Mouse (Mus musculus): Measurements from ENCODE around the gene Cdc42bpb. TPM values are rescaled to one million over a fixed set of nuclear protein-coding genes. Genes with fewer than 3 reads are reported as not detected.
A peak's percentile ranks its signal among the peaks of the same experiment; 100 is the strongest.

Gene Cdc42bpb
- total and polyA plus RNA-seq, 3 experiments = 55.3 to 105 (median 58.5) TPM

DNA sequence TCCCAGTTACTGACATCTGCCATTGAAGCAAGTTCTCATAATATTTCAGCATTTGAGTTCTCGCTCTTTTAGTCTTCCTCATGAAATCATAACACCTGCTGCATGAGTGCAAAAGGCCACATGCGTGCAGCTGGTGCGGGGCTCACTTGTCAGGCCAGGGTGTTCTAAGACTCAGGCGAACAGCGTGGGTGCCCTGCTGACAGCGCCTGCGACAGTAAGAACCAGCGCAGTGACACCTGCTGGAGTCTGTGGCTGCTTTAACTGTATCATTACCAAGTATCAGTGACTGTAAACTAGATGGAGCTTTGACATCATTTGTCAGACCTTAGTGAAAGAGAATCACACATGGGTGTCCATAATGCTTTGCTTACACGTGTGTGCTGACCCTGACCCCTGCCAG is 126.3 kb downstream of the Cdc42bpb start:
- TF ChIP-seq CTCF (IDR thresholded peaks at IDR 0.05) = 0 out of 2 replicates have a peak, but pooled peaks have one; percentile 13
- no peak for TF ChIP-seq POLR2A (IDR thresholded peaks at IDR 0.05; ENCODE audit: insufficient read depth, low read depth, low read length)
- no peaks in the 10 kb centered on the region for H3K4me1 ChIP-seq (ENCODE audit: control insufficient read depth, insufficient read depth, low read length)
- no peak overlapping the region for H3K27ac ChIP-seq
- H3K27me3 ChIP-seq (ENCODE audit: control insufficient read depth, insufficient read depth, low read length) = no peaks in the 10 kb centered on the region
- no peaks in the 10 kb centered on the region for H3K79me2 ChIP-seq (replicated peaks; ENCODE audit: control insufficient read depth, insufficient read depth, low read length)
- no peak for DNase-seq
- no peak overlapping the region for H3K4me3 ChIP-seq
- intact Hi-C loops (cut with DNase I) = no loop called here
- no peaks in the 10 kb centered on the region for H3K36me3 ChIP-seq (ENCODE audit: control insufficient read depth, insufficient read depth, low read length)
- no peak overlapping the region for H3K9ac ChIP-seq (ENCODE audit: low read depth, low read length)
- whole genome bisulfite sequencing = 73% methylated on average over 9 of the region's 9 CpGs

DNA sequence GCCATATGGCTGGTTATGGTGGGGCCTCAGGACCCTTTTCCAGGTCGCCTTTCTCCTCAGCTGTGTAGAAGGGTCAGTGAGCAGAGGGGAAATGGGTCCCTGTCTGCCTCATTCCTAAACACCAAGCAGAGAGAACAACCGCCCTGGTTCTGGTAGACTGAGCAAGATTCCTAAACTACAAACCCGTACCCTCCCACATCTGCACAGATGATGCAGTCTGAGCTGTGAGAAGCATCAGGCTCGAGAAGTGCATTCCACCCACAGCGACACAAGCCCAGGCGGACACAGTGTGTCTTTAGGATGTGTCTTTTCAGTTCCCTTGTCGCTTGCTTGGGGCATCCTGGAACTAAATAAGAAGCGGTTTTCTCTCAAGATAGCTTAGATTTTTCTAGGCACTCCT is 127.4 kb downstream of the Cdc42bpb start:
- no peak overlapping the region for H3K4me3 ChIP-seq
- no peak for TF ChIP-seq EP300 (IDR thresholded peaks at IDR 0.05; ENCODE audit: insufficient read depth, low read depth, low read length)
- TF ChIP-seq POLR2A (IDR thresholded peaks at IDR 0.05; ENCODE audit: insufficient read depth, low read depth, low read length) = no peak
- H3K27ac ChIP-seq = no peak overlapping the region
- intact Hi-C loops (cut with DNase I) = no loop called here
- H3K36me3 ChIP-seq (ENCODE audit: control insufficient read depth, insufficient read depth, low read length) = no peaks in the 10 kb centered on the region
- no peaks in the 10 kb centered on the region for H3K27me3 ChIP-seq (ENCODE audit: control insufficient read depth, insufficient read depth, low read length)
- no peaks in the 10 kb centered on the region for H3K4me1 ChIP-seq (ENCODE audit: control insufficient read depth, insufficient read depth, low read length)
- no peak for DNase-seq
- H3K9ac ChIP-seq (ENCODE audit: low read depth, low read length) = no peak overlapping the region
- H3K79me2 ChIP-seq (replicated peaks; ENCODE audit: control insufficient read depth, insufficient read depth, low read length) = no peaks in the 10 kb centered on the region
- WGBS = 88% methylated on average over 8 of the region's 8 CpGs

DNA sequence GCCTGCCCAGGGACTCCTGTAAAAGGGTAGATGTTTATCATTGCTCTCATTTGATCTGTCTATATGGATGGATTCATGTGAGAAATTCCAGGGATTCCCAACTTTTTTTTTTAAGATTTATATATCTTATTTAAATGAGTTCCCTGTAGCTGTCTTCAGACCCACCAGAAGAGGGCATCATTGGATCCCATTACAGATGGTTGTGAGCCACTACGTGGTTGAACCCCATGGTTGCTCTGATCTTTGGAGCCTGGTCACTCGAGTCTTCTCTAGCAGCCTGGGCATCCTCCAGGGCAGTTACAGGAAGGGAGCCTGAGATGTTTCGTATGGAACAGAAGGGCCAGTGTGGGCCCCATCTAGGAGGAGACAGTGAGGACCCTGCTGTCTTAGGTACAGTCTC is 128.4 kb downstream of the Cdc42bpb start:
- H3K4me3 ChIP-seq = no peak overlapping the region
- H3K4me1 ChIP-seq (ENCODE audit: control insufficient read depth, insufficient read depth, low read length) = no peaks in the 10 kb centered on the region
- no peak for DNase-seq
- no peak overlapping the region for H3K27ac ChIP-seq
- WGBS = 60% methylated on average over 3 of the region's 3 CpGs
- intact Hi-C loops (cut with DNase I) = no loop called here
- TF ChIP-seq POLR2A (IDR thresholded peaks at IDR 0.05; ENCODE audit: insufficient read depth, low read depth, low read length) (no peak), EP300 (IDR thresholded peaks at IDR 0.05; ENCODE audit: insufficient read depth, low read depth, low read length) (no peak), CTCF (IDR thresholded peaks at IDR 0.05) (peak; percentile 32; the same call in 1 of the 2 replicates)
- H3K79me2 ChIP-seq (replicated peaks; ENCODE audit: control insufficient read depth, insufficient read depth, low read length) = no peaks in the 10 kb centered on the region
- no peak overlapping the region for H3K9ac ChIP-seq (ENCODE audit: low read depth, low read length)
- H3K36me3 ChIP-seq (ENCODE audit: control insufficient read depth, insufficient read depth, low read length) = no peaks in the 10 kb centered on the region
- no peaks in the 10 kb centered on the region for H3K27me3 ChIP-seq (ENCODE audit: control insufficient read depth, insufficient read depth, low read length)

DNA sequence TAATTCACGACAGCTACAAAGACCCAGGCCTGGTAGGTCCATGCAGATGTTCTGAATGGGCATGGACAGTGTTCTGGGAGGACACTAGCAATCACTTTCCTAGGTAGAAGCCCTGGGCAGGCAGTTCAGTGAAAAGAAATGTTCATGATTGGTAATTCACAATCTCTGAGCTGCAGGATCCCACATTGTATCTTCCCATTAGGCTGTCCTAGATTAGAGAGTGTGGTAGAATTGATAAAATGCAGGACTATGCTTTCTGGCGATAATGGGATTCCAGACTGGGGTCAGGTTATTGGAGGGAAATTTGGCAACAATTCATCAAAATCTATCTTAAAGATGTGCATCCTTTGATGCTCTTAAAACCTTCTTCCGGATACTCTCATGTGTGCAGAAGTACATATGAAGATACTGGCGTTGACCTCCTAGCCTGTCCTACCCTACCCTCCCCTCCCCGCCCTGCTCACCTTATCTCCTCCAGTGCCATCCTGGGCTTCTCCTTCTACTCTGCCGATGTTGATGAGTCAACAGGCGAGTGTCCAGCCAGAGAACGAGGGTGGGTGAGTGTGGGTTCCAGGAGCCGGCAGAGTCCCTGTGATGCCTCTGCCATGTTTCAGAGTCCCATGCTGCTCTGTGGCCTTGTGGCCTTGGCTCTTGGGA is 130.6 kb downstream of the Cdc42bpb start:
- TF ChIP-seq POLR2A (IDR thresholded peaks at IDR 0.05; ENCODE audit: insufficient read depth, low read depth, low read length) (no peak), EP300 (IDR thresholded peaks at IDR 0.05; ENCODE audit: insufficient read depth, low read depth, low read length) (no peak), CTCF (IDR thresholded peaks at IDR 0.05) (no peak)
- H3K27me3 ChIP-seq (ENCODE audit: control insufficient read depth, insufficient read depth, low read length) = no peaks in the 10 kb centered on the region
- H3K4me1 ChIP-seq (ENCODE audit: control insufficient read depth, insufficient read depth, low read length) = no peaks in the 10 kb centered on the region
- H3K27ac ChIP-seq = no peak overlapping the region
- no peak for DNase-seq
- H3K4me3 ChIP-seq = no peak overlapping the region
- H3K36me3 ChIP-seq (ENCODE audit: control insufficient read depth, insufficient read depth, low read length) = no peaks in the 10 kb centered on the region
- no peaks in the 10 kb centered on the region for H3K79me2 ChIP-seq (replicated peaks; ENCODE audit: control insufficient read depth, insufficient read depth, low read length)
- WGBS = 81% methylated on average over 9 of the region's 9 CpGs
- H3K9ac ChIP-seq (ENCODE audit: low read depth, low read length) = no peak overlapping the region
- intact Hi-C loops (cut with DNase I) = no loop called here

DNA sequence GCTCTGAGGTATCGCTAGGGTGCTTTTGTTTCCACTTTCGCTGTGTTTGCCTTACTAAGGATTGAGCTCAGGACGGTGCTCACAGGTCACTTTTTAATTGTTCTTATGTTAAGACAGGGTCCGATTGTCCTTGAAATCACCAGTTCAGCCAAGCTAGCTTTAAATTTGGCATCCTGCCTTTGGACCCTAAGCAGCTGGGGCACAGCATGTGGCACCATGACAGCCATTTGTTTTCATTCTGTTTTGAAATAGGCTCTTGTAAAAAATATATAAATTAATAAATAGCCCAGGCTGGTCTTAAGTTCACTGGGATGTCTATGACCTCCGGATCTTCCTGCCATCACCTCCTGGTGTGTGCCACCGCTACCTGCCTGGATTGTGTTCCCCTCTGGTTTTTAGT is 132.4 kb downstream of the Cdc42bpb start:
- DNase-seq = no peak
- H3K4me3 ChIP-seq = no peak overlapping the region
- H3K4me1 ChIP-seq (ENCODE audit: control insufficient read depth, insufficient read depth, low read length) = no peaks in the 10 kb centered on the region
- intact Hi-C loops (cut with DNase I) = no loop called here
- no peaks in the 10 kb centered on the region for H3K27me3 ChIP-seq (ENCODE audit: control insufficient read depth, insufficient read depth, low read length)
- H3K36me3 ChIP-seq (ENCODE audit: control insufficient read depth, insufficient read depth, low read length) = no peaks in the 10 kb centered on the region
- no peak overlapping the region for H3K9ac ChIP-seq (ENCODE audit: low read depth, low read length)
- no peaks in the 10 kb centered on the region for H3K79me2 ChIP-seq (replicated peaks; ENCODE audit: control insufficient read depth, insufficient read depth, low read length)
- no peak for TF ChIP-seq POLR2A (IDR thresholded peaks at IDR 0.05; ENCODE audit: insufficient read depth, low read depth, low read length)
- no peak for TF ChIP-seq EP300 (IDR thresholded peaks at IDR 0.05; ENCODE audit: insufficient read depth, low read depth, low read length)
- no peak for TF ChIP-seq CTCF (IDR thresholded peaks at IDR 0.05)
- H3K27ac ChIP-seq = no peak overlapping the region
- WGBS = 91% methylated on average over 6 of the region's 6 CpGs

DNA sequence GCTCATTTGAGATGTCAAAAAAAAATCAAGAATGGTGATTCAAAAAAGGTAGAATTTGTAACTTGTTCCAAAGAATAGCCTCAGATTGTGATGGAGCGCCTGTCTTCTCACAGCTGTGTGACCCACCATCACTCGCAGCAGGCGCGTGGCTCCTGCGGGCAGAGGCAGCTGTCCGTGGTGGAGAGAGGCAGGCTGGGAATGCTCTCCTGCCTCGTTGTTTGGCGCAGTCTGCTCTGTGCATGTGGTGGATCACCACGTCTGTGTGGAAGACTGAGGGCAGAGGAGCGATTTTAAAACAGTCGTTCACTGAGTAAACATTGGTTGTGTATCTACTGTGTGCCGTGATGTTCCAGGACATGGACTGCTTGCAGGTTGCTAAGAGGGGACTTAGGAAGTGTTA is 133.8 kb downstream of the Cdc42bpb start:
- intact Hi-C loops (cut with DNase I) = no loop called here
- Histone ChIP-seq H3K9ac (ENCODE audit: low read depth, low read length) (no peak overlapping the region), H3K4me3 (no peak overlapping the region), H3K79me2 (replicated peaks; ENCODE audit: control insufficient read depth, insufficient read depth, low read length) (no peaks in the 10 kb centered on the region), H3K27ac (no peak overlapping the region), H3K27me3 (ENCODE audit: control insufficient read depth, insufficient read depth, low read length) (no peaks in the 10 kb centered on the region), H3K4me1 (ENCODE audit: control insufficient read depth, insufficient read depth, low read length) (no peaks in the 10 kb centered on the region), H3K36me3 (ENCODE audit: control insufficient read depth, insufficient read depth, low read length) (no peaks in the 10 kb centered on the region)
- TF ChIP-seq EP300 (IDR thresholded peaks at IDR 0.05; ENCODE audit: insufficient read depth, low read depth, low read length) = no peak
- TF ChIP-seq POLR2A (IDR thresholded peaks at IDR 0.05; ENCODE audit: insufficient read depth, low read depth, low read length) = no peak
- no peak for TF ChIP-seq CTCF (IDR thresholded peaks at IDR 0.05)
- 92% methylated on average over 12 of the region's 12 CpGs for WGBS
- no peak for DNase-seq

Other genes starting within 250 kb of the Cdc42bpb start
- 10 to 100 TPM; 12.4 to 13.9 TPM for gene Traf3, start 211.3 kb downstream of the Cdc42bpb start, total RNA-seq (2021)
- 11.8 and 14.2 TPM in 2 replicates for gene Traf3, start 211.3 kb downstream of the Cdc42bpb start, polyA plus RNA-seq (2012; rRNA removed)
- not detected for gene 4930595D18Rik, start 193.2 kb downstream of the Cdc42bpb start, total RNA-seq (2021)
- not detected in 2 replicates for gene 4930595D18Rik, start 193.2 kb downstream of the Cdc42bpb start, polyA plus RNA-seq (2012; rRNA removed)
- gene Amn, start 106.6 kb downstream of the Cdc42bpb start, total RNA-seq (2021) = not detected
- not detected in 2 replicates for gene Amn, start 106.6 kb downstream of the Cdc42bpb start, polyA plus RNA-seq (2012; rRNA removed)
- not detected for gene Lbhd2, start 29.1 kb upstream of the Cdc42bpb start, total RNA-seq (2021)
- gene Lbhd2, start 29.1 kb upstream of the Cdc42bpb start, polyA plus RNA-seq (2012; rRNA removed) = not detected in 2 replicates
- 1 to 10 TPM; 2.5 to 2.7 TPM for gene Exoc3l4, start 39.3 kb upstream of the Cdc42bpb start, total RNA-seq (2021)
- gene Exoc3l4, start 39.3 kb upstream of the Cdc42bpb start, polyA plus RNA-seq (2012; rRNA removed) = 9.2 and 10.9 TPM in 2 replicates
- gene Tnfaip2, start 64.8 kb upstream of the Cdc42bpb start, total RNA-seq (2021) = 10 to 100 TPM; 40.9 to 52.1 TPM
- 40.2 and 52.0 TPM in 2 replicates for gene Tnfaip2, start 64.8 kb upstream of the Cdc42bpb start, polyA plus RNA-seq (2012; rRNA removed)
- gene Gm266, start 108.1 kb upstream of the Cdc42bpb start, total RNA-seq (2021) = under 1 TPM; 0.36 to 0.39 TPM
- 0.23 and 0.88 TPM in 2 replicates for gene Gm266, start 108.1 kb upstream of the Cdc42bpb start, polyA plus RNA-seq (2012; rRNA removed)
- gene Eif5, start 160.3 kb upstream of the Cdc42bpb start, total RNA-seq (2021) = 100 to 1,000 TPM; 160 to 170 TPM
- gene Eif5, start 160.3 kb upstream of the Cdc42bpb start, polyA plus RNA-seq (2012; rRNA removed) = 39.4 and 85.3 TPM in 2 replicates
- 10 to 100 TPM; 50.6 to 52.5 TPM for gene Mark3, start 196.8 kb upstream of the Cdc42bpb start, total RNA-seq (2021)
- 18.1 and 28.2 TPM in 2 replicates for gene Mark3, start 196.8 kb upstream of the Cdc42bpb start, polyA plus RNA-seq (2012; rRNA removed)

Data from heart, adult 2 months (tissue).